Mouse (Mus musculus): ENCODE results near the gene Gm14322. TPM values are rescaled to one million over a fixed set of nuclear protein-coding genes. Genes with fewer than 3 reads are reported as not detected.
"Not testable (repeated sequence)": the region's sequence is repeated elsewhere in the genome, so short reads cannot be mapped to it uniquely, and the experiment has no call there.

Gm14322 gene
- total RNA-seq (2021), result 10 to 100 TPM; 35.9 to 43.1 TPM
- long read RNA-seq, experiment 1, transcript Gm14322-203 (6 exons, 744 nt), result major isoform, 5 of 30 reads
- long read RNA-seq, experiment 1, partial matches to known transcripts, result 5 of 30 reads
- long read RNA-seq, experiment 1, other reads (novel, unspliced or antisense), result 20 of 30 reads
- long read RNA-seq, experiment 2, transcript Gm14322-203 (6 exons, 744 nt), result major isoform, 7 of 34 reads
- long read RNA-seq, experiment 2, partial matches to known transcripts, result 10 of 34 reads
- long read RNA-seq, experiment 2, other reads (novel, unspliced or antisense), result 17 of 34 reads

DNA sequence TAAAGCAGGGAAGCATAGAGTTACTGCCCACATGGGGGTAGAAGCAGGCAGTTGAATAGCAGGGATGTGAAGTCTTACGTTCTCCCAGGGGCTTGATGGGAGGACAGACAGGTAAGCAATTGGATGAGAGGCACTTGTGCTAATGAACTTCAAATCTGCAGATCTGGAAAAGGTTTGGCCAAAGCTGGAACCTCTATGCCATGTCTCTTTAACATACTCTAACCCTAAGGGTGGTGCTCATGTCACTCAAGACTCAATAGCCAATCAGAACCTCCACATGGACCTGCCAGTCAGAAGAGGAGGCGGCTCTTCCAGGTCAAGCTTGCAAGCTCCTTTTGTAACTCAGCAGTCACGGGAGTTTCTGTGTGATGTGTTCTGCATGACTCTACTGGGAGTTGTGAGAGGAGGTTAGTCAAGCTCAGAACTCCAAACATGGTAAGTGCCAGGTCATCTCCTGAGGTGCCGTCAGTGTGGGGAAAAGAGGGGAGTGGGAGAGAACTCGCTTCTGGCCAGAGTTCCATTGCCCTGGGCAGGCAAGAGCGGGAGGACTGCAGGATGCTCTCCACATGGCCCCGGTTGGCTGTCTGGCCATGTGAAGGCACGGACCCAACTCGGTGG, at the start of gene Gm14322:
Gene Gm14322, plus strand, starts transcription at position 348 of the 618 bp plus-strand sequence.
- peak; percentile 72 to 73 for DNase-seq (ENCODE audit: low spot score in 2 of 2)

GRCm38 (mm10) chr2:177741487-177741886, 17.6 kb upstream of the Gm14322 start:
- DNase-seq (ENCODE audit: low spot score in 2 of 2), result not testable (repeated sequence)

DNA sequence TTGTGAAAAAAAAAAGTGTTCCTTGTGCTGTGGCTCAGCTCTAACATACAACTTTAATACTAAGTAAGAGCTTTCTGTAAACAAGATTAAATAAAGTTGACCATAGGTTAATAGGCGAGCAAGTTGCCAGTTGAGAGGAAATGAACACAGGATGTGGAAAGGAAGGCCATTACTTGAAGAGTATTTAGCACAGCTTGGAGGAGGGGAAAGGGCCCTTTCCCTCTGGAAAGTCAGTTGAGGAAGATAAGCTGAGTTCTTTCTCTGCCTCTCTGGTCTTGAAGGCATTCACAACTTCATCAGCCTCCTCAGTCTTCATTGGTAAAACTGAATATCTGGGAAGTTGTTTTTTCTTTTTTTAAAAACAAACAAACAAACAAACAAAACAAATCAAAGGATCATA, 28.3 kb downstream of the Gm14322 start:
- DNase-seq (ENCODE audit: low spot score in 2 of 2), result not testable (repeated sequence)

GRCm38 (mm10) chr2:177806170-177806569, 47.1 kb downstream of the Gm14322 start:
- not testable (repeated sequence) for DNase-seq (ENCODE audit: low spot score in 2 of 2)

Other genes with a start within 250 kb of the Gm14322 start
- not detected for gene Gm14406, start 181.1 kb upstream of the Gm14322 start, total RNA-seq (2021)
- gene Gm14325, start 81.0 kb downstream of the Gm14322 start, total RNA-seq (2021), result 100 to 1,000 TPM; 148 to 150 TPM
- gene Gm14327, start 137.8 kb downstream of the Gm14322 start, total RNA-seq (2021), result 1 to 10 TPM; 7.2 to 8.4 TPM
- gene Zfp972, start 166.3 kb downstream of the Gm14322 start, total RNA-seq (2021), result 1 to 10 TPM; 1.3 to 1.8 TPM
- gene Gm14326, start 198.0 kb downstream of the Gm14322 start, total RNA-seq (2021), result 10 to 100 TPM; 58.6 to 69.6 TPM

Measured in layer of hippocampus, postnatal 14 days (tissue).